Mouse (Mus musculus) intestine, postnatal 0 days (tissue): Measurements from ENCODE around the gene Slc17a3. TPM values are rescaled to one million over a fixed set of nuclear protein-coding genes. Genes with fewer than 3 reads are reported as not detected.

ENCODE experiments used
- ATAC-seq: fragments of 200-750 bp; cut with Nextera tagmentation; 2 replicates; pipeline ENCODE4 v1.8.0; 2017; ENCODE audit warnings: mild to moderate bottlenecking, moderate TSS enrichment, moderate library complexity
- H3K27ac ChIP-seq: fragments of 300-500 bp; sonication (generic); 2 replicates; pipeline ENCODE4 v1.5.1; 2014; ENCODE audit warnings: mild to moderate bottlenecking, low read depth, low read length, moderate library complexity
- H3K27me3 ChIP-seq: fragments of 300-500 bp; sonication (generic); replicated peaks from 2 replicates; pipeline ENCODE4 v1.6.1; 2014; ENCODE audit warnings: low read length, mixed read lengths; ENCODE audit not compliant: control insufficient read depth, insufficient read depth
- H3K36me3 ChIP-seq: fragments of 300-500 bp; sonication (generic); 2 replicates; pipeline ENCODE4 v1.6.1; 2014; ENCODE audit warnings: mild to moderate bottlenecking, moderate library complexity; ENCODE audit not compliant: control insufficient read depth, insufficient read depth
- H3K4me1 ChIP-seq: fragments of 300-500 bp; sonication (generic); replicated peaks from 2 replicates; pipeline ENCODE4 v1.6.1; 2014; ENCODE audit warnings: antibody characterized with exemption, low read length, mixed read lengths; ENCODE audit not compliant: control insufficient read depth, insufficient read depth
- H3K4me2 ChIP-seq: fragments of 300-500 bp; sonication (generic); replicated peaks from 2 replicates; pipeline ENCODE4 v1.6.1; 2014; ENCODE audit warnings: low read depth, mild to moderate bottlenecking, moderate library complexity
- H3K4me3 ChIP-seq: fragments of 300-500 bp; sonication (generic); 2 replicates; pipeline ENCODE4 v1.5.1; 2014; ENCODE audit warnings: low read depth, low read length
- H3K9ac ChIP-seq: fragments of 300-500 bp; sonication (generic); 2 replicates; pipeline ENCODE4 v1.6.1; 2014; ENCODE audit warnings: mild to moderate bottlenecking, low read depth, low read length
- H3K9me3 ChIP-seq: fragments of 300-500 bp; sonication (generic); 2 replicates; pipeline ENCODE4 v1.6.1; 2016; ENCODE audit warnings: mixed run types; ENCODE audit not compliant: control insufficient read depth
- CTCF ChIP-seq: sonication (generic); IDR thresholded peaks from 2 replicates; pipeline ENCODE4 v1.5.1; 2016; ENCODE audit warnings: low read depth, mild to moderate bottlenecking, control low read depth, antibody characterized with exemption, moderate library complexity
- WGBS: fragments of 180-500 bp; shearing (Covaris S2); extraction: QIAGEN DNeasy Blood & Tissue Kit; methylation state at CpG from one replicate; pipeline ENCODE4 v1.1.7; 2014; 5-methylcytosine and 5-hydroxymethylcytosine counted together
- polyA plus RNA-seq: library from polyadenylated mRNA; unstranded; fragments of >200 nt; fragmentation: Nextera tagmentation; extraction: Ambion mirVana; gene quantifications from 2 replicates; pipeline ENCODE4 v1.2.1, GENCODE M21; 2015

Slc17a3 gene
- polyA plus RNA-seq, 1 experiment from 2014 or later: 0.09 TPM

DNA sequence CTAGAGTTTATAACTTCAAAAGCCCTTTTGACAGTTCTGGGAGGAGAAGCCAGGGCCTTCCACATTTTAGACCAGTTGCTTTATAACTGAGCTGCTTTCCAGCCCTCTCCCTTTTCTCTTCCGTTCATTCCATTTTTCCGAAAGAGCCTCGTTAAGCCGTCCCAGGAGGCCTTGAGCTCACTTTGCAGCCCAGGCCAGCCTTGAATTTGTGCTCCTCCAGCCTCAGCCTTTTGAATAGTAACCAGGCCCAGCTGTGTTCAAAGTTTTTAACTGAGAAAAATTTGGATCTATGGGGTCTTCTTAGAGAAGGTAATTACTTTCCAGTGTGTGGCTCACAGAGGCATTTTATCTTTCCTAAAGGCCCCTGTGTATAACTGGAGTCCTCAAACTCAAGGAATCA, 6.6 kb downstream of the Slc17a3 start:
- Histone ChIP-seq H3K27me3 (no peaks in the 10 kb centered on the region), H3K9me3 (no peaks in the 10 kb centered on the region), H3K27ac (no peak overlapping the region), H3K9ac (no peak overlapping the region), H3K36me3 (no peaks in the 10 kb centered on the region), H3K4me1 (no peaks in the 10 kb centered on the region), H3K4me3 (no peak overlapping the region), H3K4me2 (no peak overlapping the region)
- no peak for TF ChIP-seq CTCF
- ATAC-seq: no peak
- 90% methylated on average over 4 of the region's 4 CpGs for WGBS

DNA sequence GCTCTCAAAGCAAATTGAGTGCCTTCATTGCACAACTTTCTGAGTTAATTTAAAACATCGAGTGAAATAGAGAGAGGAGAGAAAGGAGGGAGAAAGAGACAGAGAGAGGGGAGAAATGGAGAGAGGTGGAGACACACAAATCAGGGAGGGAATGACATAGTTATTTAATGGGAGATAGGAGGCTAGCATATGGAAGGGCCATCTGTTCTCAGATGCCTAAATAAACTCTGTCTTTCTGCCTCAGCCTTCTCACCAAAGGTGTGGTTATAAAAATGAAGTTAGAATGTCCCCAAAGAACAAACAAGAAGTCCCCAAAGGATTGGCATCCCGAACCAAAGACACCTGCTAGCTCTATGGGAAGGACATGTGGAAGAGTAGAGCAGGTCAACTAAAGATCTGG, 10.1 kb downstream of the Slc17a3 start:
- Histone ChIP-seq H3K4me1 (no peaks in the 10 kb centered on the region), H3K4me2 (no peak overlapping the region), H3K9me3 (no peaks in the 10 kb centered on the region), H3K4me3 (no peak overlapping the region), H3K36me3 (no peaks in the 10 kb centered on the region), H3K9ac (no peak overlapping the region), H3K27me3 (no peaks in the 10 kb centered on the region), H3K27ac (no peak overlapping the region)
- no peak for ATAC-seq
- WGBS: 80% methylated on average over 2 of the region's 2 CpGs
- no peak for TF ChIP-seq CTCF

DNA sequence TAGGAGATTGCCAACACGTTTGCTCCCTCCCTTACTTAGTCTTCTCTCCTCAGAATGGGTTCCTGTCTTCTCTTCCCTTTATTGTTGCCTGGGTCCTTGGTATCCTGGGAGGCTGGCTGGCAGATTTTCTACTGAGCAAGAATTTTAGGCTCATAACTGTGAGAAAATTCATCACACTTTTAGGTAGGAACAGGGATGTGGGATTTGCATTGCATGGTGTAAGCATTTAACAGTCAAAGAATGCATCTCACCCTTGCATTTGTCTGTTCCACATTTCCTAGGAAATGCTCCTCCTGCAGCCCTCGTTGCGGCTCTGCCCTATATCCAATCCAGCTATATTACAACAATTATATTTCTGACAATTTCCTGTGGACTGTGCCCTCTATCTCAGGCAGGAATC, 17.2 kb downstream of the Slc17a3 start:
- H3K4me1 ChIP-seq: no peaks in the 10 kb centered on the region
- ATAC-seq: no peak
- TF ChIP-seq CTCF: no peak
- no peaks in the 10 kb centered on the region; the same call in 1 of the 2 replicates for H3K36me3 ChIP-seq
- no peaks in the 10 kb centered on the region for H3K9me3 ChIP-seq
- 32% methylated on average over 3 of the region's 3 CpGs for WGBS
- no peaks in the 10 kb centered on the region for H3K27me3 ChIP-seq
- H3K4me2 ChIP-seq: no peak overlapping the region
- no peak overlapping the region for H3K4me3 ChIP-seq
- H3K27ac ChIP-seq: no peak overlapping the region
- H3K9ac ChIP-seq: no peak overlapping the region

DNA sequence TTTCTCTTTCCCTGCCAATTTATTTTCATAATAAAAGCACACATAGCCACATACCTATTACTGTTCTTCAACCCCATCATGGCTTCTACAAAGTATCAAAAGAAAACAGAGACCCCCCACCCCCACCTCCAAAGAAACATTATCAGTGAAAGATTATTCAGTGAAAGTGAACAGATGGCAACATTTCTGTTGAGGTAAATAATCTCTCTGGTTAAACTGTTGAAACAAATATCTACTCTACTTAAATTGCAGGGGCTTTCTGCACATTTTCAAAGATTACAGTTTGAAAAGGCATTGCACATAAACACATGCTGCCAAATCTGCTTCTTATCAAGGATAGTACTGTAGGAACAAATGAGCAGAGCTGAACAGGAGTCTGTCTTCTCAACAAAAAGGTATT, 22.6 kb downstream of the Slc17a3 start:
- no peak overlapping the region for H3K9ac ChIP-seq
- no peak for ATAC-seq
- no peaks in the 10 kb centered on the region for H3K9me3 ChIP-seq
- H3K4me1 ChIP-seq: no peaks in the 10 kb centered on the region
- no peaks in the 10 kb centered on the region; the same call in 1 of the 2 replicates for H3K36me3 ChIP-seq
- no peak overlapping the region for H3K27ac ChIP-seq
- no peaks in the 10 kb centered on the region for H3K27me3 ChIP-seq
- no peak overlapping the region for H3K4me3 ChIP-seq
- TF ChIP-seq CTCF: no peak
- H3K4me2 ChIP-seq: no peak overlapping the region

DNA sequence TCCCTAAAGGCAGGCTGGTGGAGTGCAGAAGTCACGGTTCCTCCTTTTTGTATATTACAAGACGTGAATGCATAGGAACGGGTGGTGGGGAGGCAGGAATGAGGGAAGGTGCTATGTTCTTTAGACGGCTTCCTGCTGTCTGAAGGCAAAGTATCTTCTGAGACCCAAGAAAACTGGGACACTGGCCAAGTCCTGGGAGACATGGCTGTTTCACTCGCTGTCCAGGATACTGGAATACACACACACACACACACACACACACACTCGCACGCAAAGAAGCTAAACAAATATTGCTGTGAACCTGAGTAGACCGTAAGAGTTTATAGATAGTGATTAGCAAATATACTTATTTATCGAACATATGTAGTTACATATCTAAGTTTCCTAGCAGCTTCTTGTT, 25.5 kb downstream of the Slc17a3 start:
- 55% methylated on average over 9 of the region's 9 CpGs for WGBS
- Histone ChIP-seq H3K9ac (no peak overlapping the region), H3K27me3 (no peaks in the 10 kb centered on the region), H3K4me3 (no peak overlapping the region), H3K4me1 (no peaks in the 10 kb centered on the region), H3K27ac (no peak overlapping the region), H3K36me3 (no peaks in the 10 kb centered on the region), H3K4me2 (no peak overlapping the region), H3K9me3 (no peaks in the 10 kb centered on the region)
- TF ChIP-seq CTCF: no peak
- no peak for ATAC-seq

DNA sequence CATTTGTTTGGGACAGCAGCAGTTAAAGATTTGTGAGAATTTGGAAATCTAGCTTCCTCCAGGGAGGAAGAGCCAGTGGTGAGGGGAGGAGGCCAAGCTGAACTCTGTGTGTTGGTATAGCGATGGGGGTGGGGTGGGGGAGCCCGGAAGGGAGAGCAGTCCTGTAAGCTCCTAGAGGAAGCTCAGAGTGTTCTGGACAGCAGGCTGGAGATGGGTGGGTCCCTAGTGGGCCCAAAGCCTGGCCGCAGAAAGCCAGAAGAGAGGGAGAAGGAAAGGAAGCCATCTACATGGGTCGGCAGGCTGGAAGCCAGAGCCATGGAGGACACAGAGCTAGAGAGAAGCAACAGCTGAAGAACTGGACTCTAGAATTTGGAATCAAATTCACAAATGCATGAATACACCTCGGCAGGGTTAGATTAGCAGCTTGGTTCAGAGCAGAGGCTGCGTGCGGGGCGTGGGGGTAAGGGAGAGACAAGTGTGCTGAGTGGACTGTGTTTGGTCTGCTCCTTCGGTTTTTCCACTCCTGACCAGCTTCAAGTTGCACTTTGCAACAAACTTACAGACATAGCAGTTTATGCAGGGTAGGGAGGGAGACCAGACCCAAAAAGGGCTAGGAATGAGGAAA, 27.0 kb downstream of the Slc17a3 start:
- Histone ChIP-seq H3K27me3 (no peaks in the 10 kb centered on the region), H3K4me2 (no peak overlapping the region), H3K4me3 (no peak overlapping the region), H3K9me3 (no peaks in the 10 kb centered on the region), H3K4me1 (no peaks in the 10 kb centered on the region), H3K36me3 (no peaks in the 10 kb centered on the region), H3K9ac (no peak overlapping the region), H3K27ac (no peak overlapping the region; the same call in 1 of the 2 replicates)
- 58% methylated on average over 9 of the region's 9 CpGs for WGBS
- no peak for TF ChIP-seq CTCF
- ATAC-seq: no peak

DNA sequence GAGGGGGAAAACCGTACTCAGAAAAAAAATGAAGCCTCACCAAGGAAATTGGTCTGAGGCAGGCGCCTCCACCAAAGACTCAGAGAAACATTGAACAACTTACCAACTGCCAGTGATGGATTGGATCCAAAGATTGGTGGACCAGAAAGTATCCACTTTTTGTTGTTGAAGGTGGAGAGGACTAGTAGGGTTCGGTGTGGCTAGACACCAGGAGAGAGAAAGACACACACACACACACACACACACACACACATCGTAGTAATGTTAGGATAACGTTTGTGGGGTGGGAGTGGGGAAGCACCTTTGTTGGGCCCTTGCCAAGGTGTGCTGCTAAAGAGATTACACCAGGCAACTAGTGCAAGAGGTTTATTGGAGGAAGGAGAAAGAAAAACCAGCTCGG, 27.8 kb downstream of the Slc17a3 start:
- no peak for ATAC-seq
- 76% methylated on average over 6 of the region's 6 CpGs for WGBS
- no peak for TF ChIP-seq CTCF

More for the DNA sequence above, 27.8 kb downstream of the Slc17a3 start:
- no peak overlapping the region for H3K27ac ChIP-seq
- no peaks in the 10 kb centered on the region for H3K27me3 ChIP-seq
- no peaks in the 10 kb centered on the region for H3K9me3 ChIP-seq
- no peak overlapping the region for H3K4me3 ChIP-seq
- H3K4me2 ChIP-seq: no peak overlapping the region
- H3K9ac ChIP-seq: no peak overlapping the region
- no peaks in the 10 kb centered on the region for H3K4me1 ChIP-seq
- H3K36me3 ChIP-seq: no peaks in the 10 kb centered on the region
